Mouse (Mus musculus): ENCODE measurements around the gene Zfp383. TPM values are rescaled to one million over a fixed set of nuclear protein-coding genes. Genes with fewer than 3 reads are reported as not detected.

Gene Zfp383
- polyA plus RNA-seq (2012; ENCODE audit: low replicate concordance): 0.18 and 0.31 TPM in 2 replicates

GRCm38 (mm10) chr7:29908130-29908950 is at the start of gene Zfp383:
Gene Zfp383 (plus strand): TSS chr7:29908223.

GRCm38 (mm10) chr7:29859532-29860517 is 48.2 kb upstream of the Zfp383 start, which contains the start of gene Zfp420:
Gene Zfp420 (plus strand): TSS chr7:29859979.

GRCm38 (mm10) chr7:29905966-29906681 is 1.9 kb upstream of the Zfp383 start, which contains the start of gene Zfp27:
Gene Zfp27 (minus strand): TSS chr7:29906572.

GRCm38 (mm10) chr7:29953513-29954401 is 45.7 kb downstream of the Zfp383 start, which contains the start of gene Zfp74:
Gene Zfp74 (minus strand): TSS chr7:29954089.

Other genes starting within 250 kb of the Zfp383 start
- 0.06 and 0.13 TPM in 2 replicates for gene Catsperg2, start 181.2 kb upstream of the Zfp383 start, polyA plus RNA-seq (2012; ENCODE audit: low replicate concordance)
- gene Zfp84, start 139.7 kb upstream of the Zfp383 start, polyA plus RNA-seq (2012; ENCODE audit: low replicate concordance): 1.2 and 4.8 TPM in 2 replicates
- 1.0 and 1.3 TPM in 2 replicates for gene Zfp30, start 124.2 kb upstream of the Zfp383 start, polyA plus RNA-seq (2012; ENCODE audit: low replicate concordance)
- 0.53 and 0.97 TPM in 2 replicates for gene Zfp790, start 92.1 kb upstream of the Zfp383 start, polyA plus RNA-seq (2012; ENCODE audit: low replicate concordance)
- gene Zfp940, start 54.6 kb upstream of the Zfp383 start, polyA plus RNA-seq (2012; ENCODE audit: low replicate concordance): 0.21 TPM in 1 of 2 replicates, not detected in the other
- gene Zfp420, start 48.2 kb upstream of the Zfp383 start, polyA plus RNA-seq (2012; ENCODE audit: low replicate concordance): 0.18 and 0.53 TPM in 2 replicates
- gene Zfp27, start 1.7 kb upstream of the Zfp383 start, polyA plus RNA-seq (2012; ENCODE audit: low replicate concordance): 0.48 and 0.52 TPM in 2 replicates
- 3.1 and 10.3 TPM in 2 replicates for gene Zfp74, start 45.9 kb downstream of the Zfp383 start, polyA plus RNA-seq (2012; ENCODE audit: low replicate concordance)
- gene Zfp568, start 75.7 kb downstream of the Zfp383 start, polyA plus RNA-seq (2012; ENCODE audit: low replicate concordance): 1.4 and 3.4 TPM in 2 replicates
- 0.10 and 0.27 TPM in 2 replicates for gene Zfp14, start 143.2 kb downstream of the Zfp383 start, polyA plus RNA-seq (2012; ENCODE audit: low replicate concordance)
- gene Zfp82, start 164.7 kb downstream of the Zfp383 start, polyA plus RNA-seq (2012; ENCODE audit: low replicate concordance): 0.17 and 0.33 TPM in 2 replicates
- not detected in 2 replicates for gene Gm26920, start 182.2 kb downstream of the Zfp383 start, polyA plus RNA-seq (2012; ENCODE audit: low replicate concordance)
- 0.85 and 3.5 TPM in 2 replicates for gene Zfp566, start 182.3 kb downstream of the Zfp383 start, polyA plus RNA-seq (2012; ENCODE audit: low replicate concordance)
- 0.83 and 1.9 TPM in 2 replicates for gene Zfp260, start 186.6 kb downstream of the Zfp383 start, polyA plus RNA-seq (2012; ENCODE audit: low replicate concordance)
- gene Zfp382, start 213.7 kb downstream of the Zfp383 start, polyA plus RNA-seq (2012; ENCODE audit: low replicate concordance): 8.0 and 18.8 TPM in 2 replicates